Mouse (Mus musculus): ENCODE results near the gene Hist1h4i.

- TF ChIP-seq POLR2A (IDR thresholded peaks at IDR 0.05; ENCODE audit: low read depth, low read length) (no peak), CTCF (IDR thresholded peaks at IDR 0.05; ENCODE audit: extremely low read depth, insufficient read depth, insufficient read length, insufficient replicate concordance) (no peak)
Measured at GRCm38 (mm10) chr13:22008707-22009106, 32.5 kb downstream of the Hist1h4i start.
